Mouse (Mus musculus): ENCODE data around the gene Pak3. TPM values are rescaled to one million over a fixed set of nuclear protein-coding genes. Genes with fewer than 3 reads are reported as not detected.

Gene Pak3
- total RNA-seq (2023), result not detected

DNA sequence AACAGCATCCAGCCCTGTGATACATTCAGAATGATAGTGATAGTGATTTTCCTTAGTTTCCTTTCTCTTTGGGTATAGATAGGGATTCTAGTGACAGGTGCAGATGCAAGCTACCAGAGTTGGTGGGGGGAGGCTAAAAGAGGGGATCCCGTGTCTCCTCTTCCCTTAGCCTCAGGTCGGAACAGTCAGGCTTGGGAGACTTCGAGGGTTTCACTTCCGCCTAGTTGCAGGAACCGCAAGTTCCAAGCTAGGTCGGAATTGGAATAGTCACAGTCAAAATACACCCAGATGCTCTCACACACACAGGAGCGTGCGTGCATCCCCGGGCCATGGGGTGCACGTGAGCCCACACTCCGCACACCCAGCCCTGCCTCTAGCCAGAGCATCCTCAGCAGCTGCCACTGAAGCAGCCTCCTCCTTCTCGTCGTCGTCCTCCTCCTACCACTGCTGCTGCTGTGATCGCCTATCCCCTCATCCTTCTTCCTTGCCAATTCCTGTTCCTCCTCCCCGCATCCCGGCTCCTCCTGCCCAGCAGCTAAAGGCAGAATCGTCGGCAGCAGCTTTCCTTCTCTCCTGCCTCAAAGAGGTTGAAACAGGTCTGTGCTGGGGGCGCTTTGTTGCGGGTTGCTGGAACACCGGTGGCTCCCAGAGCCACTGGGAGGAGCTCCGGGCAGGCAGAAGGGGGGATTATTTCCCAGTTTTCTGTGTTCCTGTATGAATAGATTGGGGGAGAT lies at the start of gene Pak3:
TSS of gene Pak3 (plus strand) at position 424 of the 734 bp plus-strand sequence.

DNA sequence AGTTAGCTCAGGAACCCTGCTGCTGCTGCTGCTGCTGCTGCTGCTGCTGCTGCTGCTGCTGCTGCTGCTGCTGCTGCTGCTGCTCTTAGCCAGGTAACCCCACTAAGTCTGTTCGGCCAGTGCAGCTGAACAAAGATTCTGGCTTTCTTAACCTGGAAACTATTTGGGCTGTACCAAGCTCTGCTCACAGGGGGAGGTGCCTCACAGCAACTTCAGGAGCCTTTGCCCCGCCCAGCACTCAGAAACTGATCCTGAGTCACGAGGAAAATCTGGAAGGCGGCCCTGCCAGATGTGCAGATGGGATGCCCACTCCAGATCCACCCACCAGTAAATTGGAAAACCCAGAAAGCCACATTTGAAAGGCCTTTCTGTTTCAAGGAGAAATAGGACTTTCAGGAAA lies 308.8 kb downstream of the Pak3 start, which contains the start of gene Capn6:
TSS of gene Capn6 (minus strand) at position 203 of the 400 bp plus-strand sequence.

Other genes starting within 250 kb of the Pak3 start
- gene Chrdl1, start 124.3 kb upstream of the Pak3 start, total RNA-seq (2023), result not detected

Measured in T-cell, adult 66 days (primary cell).